Mouse (Mus musculus): ENCODE measurements at regions not wholly inside any gene's neighbourhood (a gene's known extent, or its start where the extent isn't known, plus 50 kb on each side); places are given as distances from the start of the nearest gene placed in this dataset.

DNA sequence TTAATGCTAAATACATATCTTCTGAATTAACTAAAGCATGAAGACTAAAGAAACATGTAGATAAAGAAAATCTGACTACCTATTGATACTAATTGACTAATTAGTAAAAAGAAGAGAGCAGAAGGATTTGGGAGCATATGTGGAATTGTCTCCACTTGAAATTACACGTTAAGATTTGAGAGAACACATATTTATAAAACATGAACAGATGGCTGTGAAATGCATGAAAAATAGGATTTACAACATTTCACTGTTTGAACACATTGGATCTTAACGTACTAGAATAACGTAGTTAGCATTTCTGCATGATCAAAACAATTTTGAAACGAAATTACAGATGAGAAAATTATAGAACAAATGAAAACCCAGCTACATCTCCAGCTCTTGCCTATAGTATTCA lies 780.5 kb upstream of the Nova1 start:
- peak; percentile 30 for DNase-seq (ENCODE audit: low read depth, low spot score)
